Mouse (Mus musculus) MEL (cell line): ENCODE data around the gene Psmd9. TPM values are rescaled to one million over a fixed set of nuclear protein-coding genes. Genes with fewer than 3 reads are reported as not detected.

Experiments
- DNase-seq: peaks from one replicate; pipeline ENCODE4 v3.0.0; 2011; ENCODE audit warnings: low read depth, low spot score
- H3K27ac ChIP-seq: 2 replicates; pipeline ENCODE4 v1.5.1; 2012; ENCODE audit warnings: low read depth, mild to moderate bottlenecking, control low read depth, low read length, moderate library complexity; ENCODE audit not compliant: control insufficient read depth
- H3K27me3 ChIP-seq, 2 experiments: fragments of 150-350 bp in 1 of 2; sonication (generic) in 1 of 2; 2 replicates each; pipeline ENCODE4 v1.6.1; 2012; ENCODE audit warnings: low read length in 2 of 2, mild to moderate bottlenecking in 2 of 2, improper control_type of control experiment in 1 of 2, moderate library complexity in 1 of 2; ENCODE audit not compliant: insufficient read depth in 2 of 2, control insufficient read depth in 1 of 2
- H3K36me3 ChIP-seq, 2 experiments: 2 replicates each; pipeline ENCODE4 v1.6.1; 2012 to 2014; ENCODE audit warnings: low read length in 2 of 2, improper control_type of control experiment in 1 of 2, inconsistent platforms in 1 of 2, mild to moderate bottlenecking in 1 of 2; ENCODE audit not compliant: insufficient read depth in 2 of 2, control insufficient read depth in 1 of 2
- H3K4me1 ChIP-seq, 2 experiments: fragments of 150-350 bp in 1 of 2; sonication (generic) in 1 of 2; 2 replicates each; pipeline ENCODE4 v1.6.1; 2012; ENCODE audit warnings: low read length in 2 of 2, improper control_type of control experiment in 1 of 2, mild to moderate bottlenecking in 1 of 2; ENCODE audit not compliant: insufficient read depth in 2 of 2, control insufficient read depth in 1 of 2
- H3K4me3 ChIP-seq, 2 experiments: fragments of 150-350 bp in 1 of 2; sonication (generic) in 1 of 2; 2 replicates each; pipeline ENCODE4 v1.5.1; 2012; ENCODE audit warnings: low read depth in 2 of 2, low read length in 2 of 2, mild to moderate bottlenecking in 2 of 2, moderate library complexity in 2 of 2, control low read depth in 1 of 2, improper control_type of control experiment in 1 of 2; ENCODE audit not compliant: control insufficient read depth in 1 of 2, insufficient read depth in 1 of 2
- H3K79me2 ChIP-seq: 2 replicates; pipeline ENCODE4 v1.6.1; 2012; ENCODE audit warnings: mild to moderate bottlenecking, low read length, moderate library complexity; ENCODE audit not compliant: control insufficient read depth, poor library complexity, insufficient read depth
- H3K9ac ChIP-seq: 2 replicates; pipeline ENCODE4 v1.6.1; 2012; ENCODE audit warnings: low read depth, mild to moderate bottlenecking, control low read depth, low read length, moderate library complexity; ENCODE audit not compliant: control insufficient read depth, poor library complexity, severe bottlenecking
- H3K9me3 ChIP-seq: fragments of 150-350 bp; sonication (generic); replicated peaks from 2 replicates; pipeline ENCODE4 v1.6.1; 2012; ENCODE audit warnings: mild to moderate bottlenecking, low read length, improper control_type of control experiment, moderate library complexity; ENCODE audit not compliant: insufficient read depth
- CHD1 ChIP-seq: IDR thresholded peaks from 2 replicates; pipeline ENCODE4 v1.6.1; 2012; ENCODE audit warnings: low read depth, mild to moderate bottlenecking, inconsistent platforms, low read length, improper control_type of control experiment
- CHD2 ChIP-seq: IDR thresholded peaks from 2 replicates; pipeline ENCODE4 v1.6.1; 2011; ENCODE audit warnings: low read length, improper control_type of control experiment
- CTCF ChIP-seq, 3 experiments: IDR thresholded peaks in 2 of 3; conservative IDR thresholded peaks in 1 of 3; 2 replicates each; pipeline ENCODE4 v1.5.1; 2011 to 2012; ENCODE audit warnings: low read length in 3 of 3, low read depth in 2 of 3, mild to moderate bottlenecking in 2 of 3, improper control_type of control experiment in 1 of 3, inconsistent platforms in 1 of 3, mixed read lengths in 1 of 3, moderate library complexity in 1 of 3; ENCODE audit not compliant: control insufficient read depth in 1 of 3, insufficient read depth in 1 of 3, poor library complexity in 1 of 3, severe bottlenecking in 1 of 3
- E2F4 ChIP-seq: IDR thresholded peaks from 2 replicates; pipeline ENCODE4 v1.6.1; 2011; ENCODE audit warnings: low read depth, low read length, improper control_type of control experiment, borderline replicate concordance
- EP300 ChIP-seq, 2 experiments: IDR thresholded peaks; 2 replicates each; pipeline ENCODE4 v1.6.1; 2011; ENCODE audit warnings: improper control_type of control experiment in 2 of 2, low read length in 2 of 2, low read depth in 1 of 2, mild to moderate bottlenecking in 1 of 2
- ETS1 ChIP-seq: IDR thresholded peaks from 2 replicates; pipeline ENCODE4 v1.6.1; 2012; ENCODE audit warnings: low read depth, mild to moderate bottlenecking, inconsistent platforms, low read length, improper control_type of control experiment, moderate library complexity
- GABPA ChIP-seq: IDR thresholded peaks from 2 replicates; pipeline ENCODE4 v1.6.1; 2012; ENCODE audit warnings: low read depth, mild to moderate bottlenecking, inconsistent platforms, low read length, improper control_type of control experiment, moderate library complexity
- HCFC1 ChIP-seq: IDR thresholded peaks from 2 replicates; pipeline ENCODE4 v1.6.1; 2012; ENCODE audit warnings: low read depth, mild to moderate bottlenecking, inconsistent platforms, low read length, improper control_type of control experiment, moderate library complexity
- KAT2A ChIP-seq: conservative IDR thresholded peaks from 2 replicates; pipeline ENCODE4 v1.6.1; 2012; ENCODE audit warnings: low read depth, low read length, improper control_type of control experiment, inconsistent platforms
- NELFE ChIP-seq: IDR thresholded peaks from 2 replicates; pipeline ENCODE4 v1.6.1; 2011; ENCODE audit warnings: low read depth, low read length, improper control_type of control experiment
- NRF1 ChIP-seq: IDR thresholded peaks from 2 replicates; pipeline ENCODE4 v1.6.1; 2014; ENCODE audit warnings: low read depth, mild to moderate bottlenecking, inconsistent platforms, low read length, improper control_type of control experiment, moderate library complexity; ENCODE audit not compliant: poor library complexity, insufficient read depth, severe bottlenecking
- POLR2A ChIP-seq, 2 experiments: IDR thresholded peaks; 2 replicates each; pipeline ENCODE4 v1.6.1; 2011 to 2012; ENCODE audit warnings: low read length in 2 of 2, mild to moderate bottlenecking in 2 of 2, control low read depth in 1 of 2, improper control_type of control experiment in 1 of 2, low read depth in 1 of 2, moderate library complexity in 1 of 2; ENCODE audit not compliant: control insufficient read depth in 1 of 2, insufficient read depth in 1 of 2, poor library complexity in 1 of 2
- POLR2AphosphoS5 ChIP-seq: IDR thresholded peaks from 2 replicates; pipeline ENCODE4 v1.6.1; 2012; ENCODE audit warnings: low read depth, borderline replicate concordance, mild to moderate bottlenecking, inconsistent platforms, low read length, moderate library complexity, mixed read lengths
- RAD21 ChIP-seq: IDR thresholded peaks from 2 replicates; pipeline ENCODE4 v1.6.1; 2011; ENCODE audit warnings: mild to moderate bottlenecking, low read depth, low read length, improper control_type of control experiment
- RCOR1 ChIP-seq: IDR thresholded peaks from 2 replicates; pipeline ENCODE4 v1.6.1; 2012; ENCODE audit warnings: low read depth, mild to moderate bottlenecking, inconsistent platforms, low read length, improper control_type of control experiment
- SMC3 ChIP-seq: IDR thresholded peaks from 2 replicates; pipeline ENCODE4 v1.6.1; 2011; ENCODE audit warnings: low read depth, low read length, improper control_type of control experiment
- TAL1 ChIP-seq: IDR thresholded peaks from 2 replicates; pipeline ENCODE4 v1.6.1; 2012; ENCODE audit warnings: mild to moderate bottlenecking, inconsistent platforms, low read length, moderate library complexity, mixed read lengths
- TBP ChIP-seq: IDR thresholded peaks from 2 replicates; pipeline ENCODE4 v1.8.0; 2011; ENCODE audit warnings: low read depth, low read length, improper control_type of control experiment
- TCF12 ChIP-seq: IDR thresholded peaks from 2 replicates; pipeline ENCODE4 v1.6.1; 2014; ENCODE audit warnings: low read depth, mild to moderate bottlenecking, inconsistent platforms, low read length, improper control_type of control experiment, moderate library complexity
- ZC3H11A ChIP-seq: IDR thresholded peaks from 2 replicates; pipeline ENCODE4 v1.6.1; 2012; ENCODE audit warnings: low read depth, mild to moderate bottlenecking, inconsistent platforms, low read length, improper control_type of control experiment
- polyA plus RNA-seq, 2 experiments: library from polyadenylated mRNA; stranded (reverse) in 1 of 2; unstranded in 1 of 2; fragments of >175 nt in 1 of 2; fragments of >200 nt in 1 of 2; gene quantifications; 2 replicates each; pipeline versions ENCODE4 v1.2.1 to v1.2.4; 2012; ENCODE audit warnings: low replicate concordance in 2 of 2, low read depth in 1 of 2; ENCODE audit not compliant: insufficient read length in 2 of 2, insufficient read depth in 1 of 2, missing spikeins in 1 of 2
- total RNA-seq: library from RNA; depleted of rRNA; stranded (reverse); fragments of 300-350 nt; gene quantifications from 2 replicates; pipeline ENCODE4 v1.2.3, GENCODE M21; 2012

Gene Psmd9
- total and polyA plus RNA-seq, 3 experiments, result 32.0 to 54.6 TPM; not detected in 1

GRCm38 (mm10) chr5:123245518-123245917 lies 76.3 kb downstream of the Psmd9 start:
- peak; percentile 49 for DNase-seq
- no peaks in the 10 kb centered on the region for H3K79me2 ChIP-seq
- no peak overlapping the region for H3K4me3 ChIP-seq
- H3K9me3 ChIP-seq, result no peaks in the 10 kb centered on the region
- no peak overlapping the region for H3K9ac ChIP-seq
- H3K27ac ChIP-seq, result no peak overlapping the region
- peaks cover 0 to 6% of the 10 kb centered on the region in 2 experiments; a peak in 2 of 4 replicates for H3K36me3 ChIP-seq
- no peaks in the 10 kb centered on the region for H3K4me1 ChIP-seq
- TF ChIP-seq NELFE, result no peak
- peak; percentile 78 to 86 (median 82) for TF ChIP-seq CTCF (IDR thresholded peaks at IDR 0.05 in 2 of 3, conservative IDR thresholded peaks at IDR 0.05 in 1 of 3; ENCODE audit: control insufficient read depth in 1 of 3, insufficient read depth in 1 of 3, low read depth in 2 of 3, low read length in 3 of 3, poor library complexity in 1 of 3, severe bottlenecking in 1 of 3)
- TF ChIP-seq RAD21, result peak; percentile 35
- peak; percentile 39; the same call in 1 of the 2 replicates for TF ChIP-seq SMC3
- TF ChIP-seq ZC3H11A, result no peak
- H3K27me3 ChIP-seq, result no peaks in the 10 kb centered on the region

- TF ChIP-seq TAL1, result no peak
- no peak for TF ChIP-seq EP300 (IDR thresholded peaks at IDR 0.05; ENCODE audit: low read depth in 1 of 2, low read length in 2 of 2)
- no peak for TF ChIP-seq TCF12
- TF ChIP-seq RAD21, result no peak
- TF ChIP-seq RCOR1, result no peak
- no peak for TF ChIP-seq HCFC1
- TF ChIP-seq KAT2A, result no peak
- TF ChIP-seq CHD1, result no peak
- TF ChIP-seq ETS1, result no peak
- no peak for TF ChIP-seq SMC3
- TF ChIP-seq POLR2AphosphoS5, result no peak
- no peak for TF ChIP-seq POLR2A (IDR thresholded peaks at IDR 0.05; ENCODE audit: control insufficient read depth in 1 of 2, insufficient read depth in 1 of 2, low read depth in 1 of 2, low read length in 2 of 2, poor library complexity in 1 of 2)
- TF ChIP-seq GABPA, result no peak
- no peak for TF ChIP-seq TBP
- TF ChIP-seq E2F4, result no peak
- no peak for TF ChIP-seq CHD2
- TF ChIP-seq NRF1, result no peak
- H3K27ac ChIP-seq, result no peak overlapping the region
- H3K4me1 ChIP-seq, result peaks cover 0 to 8% of the 10 kb centered on the region in 2 experiments; a peak in 3 of 4 replicates
- H3K9me3 ChIP-seq, result no peaks in the 10 kb centered on the region
- no peak overlapping the region for H3K4me3 ChIP-seq
- H3K79me2 ChIP-seq, result no peaks in the 10 kb centered on the region
- no peak overlapping the region for H3K9ac ChIP-seq
- DNase-seq, result no peak
- peaks cover 6% of the 10 kb centered on the region in 2 experiments for H3K36me3 ChIP-seq
- no peaks in the 10 kb centered on the region for H3K27me3 ChIP-seq
These were observed 82.2 kb downstream of the Psmd9 start for GRCm38 (mm10) chr5:123251390-123251789.
